Mouse (Mus musculus): ENCODE measurements around the gene Vamp9.

- TF ChIP-seq CTCF (IDR thresholded peaks at IDR 0.05; ENCODE audit: low read depth, low read length) (no peak), GATA1 (IDR thresholded peaks at IDR 0.05; ENCODE audit: borderline replicate concordance, low read length) (no peak), GATA2 (IDR thresholded peaks at IDR 0.05; ENCODE audit: borderline replicate concordance, low read depth, low read length) (no peak), TAL1 (conservative IDR thresholded peaks at IDR 0.05; ENCODE audit: low read depth, low read length) (no peak)
Measured at GRCm38 (mm10) chr5:99891516-99892441, 14.3 kb upstream of the Vamp9 start.
